Mouse (Mus musculus) midbrain, embryonic 12.5 days (tissue): Measurements from ENCODE around the gene 2900011O08Rik. TPM values are rescaled to one million over a fixed set of nuclear protein-coding genes. Genes with fewer than 3 reads are reported as not detected.
"Not testable (repeated sequence)": the region's sequence is repeated elsewhere in the genome, so short reads cannot be mapped to it uniquely, and the experiment has no call there.

ENCODE experiments used
- ATAC-seq: fragments of 200-750 bp; cut with Nextera tagmentation; 2 replicates; pipeline ENCODE4 v1.8.0; 2017; ENCODE audit warnings: low read depth, moderate TSS enrichment, moderate library complexity; ENCODE audit not compliant: low FRiP score
- H3K27ac ChIP-seq: fragments of 300-500 bp; sonication (generic); replicated peaks from 2 replicates; pipeline ENCODE4 v1.5.1; 2016; ENCODE audit warnings: mild to moderate bottlenecking
- H3K27me3 ChIP-seq: fragments of 300-500 bp; sonication (generic); 2 replicates; pipeline ENCODE4 v1.6.1; 2016; ENCODE audit warnings: mild to moderate bottlenecking
- H3K36me3 ChIP-seq: fragments of 300-500 bp; sonication (generic); 2 replicates; pipeline ENCODE4 v1.6.1; 2016
- H3K4me1 ChIP-seq: fragments of 300-500 bp; sonication (generic); 2 replicates; pipeline ENCODE4 v1.6.1; 2016
- H3K4me2 ChIP-seq: fragments of 300-500 bp; sonication (generic); replicated peaks from 2 replicates; pipeline ENCODE4 v1.6.1; 2016; ENCODE audit warnings: mild to moderate bottlenecking, moderate library complexity
- H3K4me3 ChIP-seq: fragments of 300-500 bp; sonication (generic); 2 replicates; pipeline ENCODE4 v1.5.1; 2016; ENCODE audit warnings: mild to moderate bottlenecking
- H3K9ac ChIP-seq: fragments of 300-500 bp; sonication (generic); replicated peaks from 2 replicates; pipeline ENCODE4 v1.6.1; 2016; ENCODE audit warnings: mild to moderate bottlenecking, moderate library complexity
- H3K9me3 ChIP-seq: fragments of 300-500 bp; sonication (generic); 2 replicates; pipeline ENCODE4 v1.6.1; 2016; ENCODE audit warnings: mild to moderate bottlenecking
- WGBS: fragments of 180-500 bp; shearing (Covaris S2); methylation state at CpG from one replicate; pipeline ENCODE4 v1.1.7; 2016; 5-methylcytosine and 5-hydroxymethylcytosine counted together
- polyA plus RNA-seq: library from polyadenylated mRNA; unstranded; fragments of >200 nt; fragmentation: Nextera tagmentation; extraction: Ambion mirVana; gene quantifications from 2 replicates; pipeline ENCODE4 v1.2.1, GENCODE M21; 2016

The 2900011O08Rik gene
- polyA plus RNA-seq, 1 experiment from 2014 or later: 40.8 TPM

- not testable (repeated sequence) for ATAC-seq, H3K9ac ChIP-seq, H3K4me1 ChIP-seq, H3K27me3 ChIP-seq, H3K27ac ChIP-seq, H3K4me3 ChIP-seq, H3K9me3 ChIP-seq, H3K4me2 ChIP-seq, H3K36me3 ChIP-seq
- 80% methylated on average over 4 of the region's 4 CpGs for WGBS
Measured at GRCm38 (mm10) chr16:13976358-13976896, 10.0 kb upstream of the 2900011O08Rik start.

GRCm38 (mm10) chr16:13977026-13977425 lies 9.4 kb upstream of the 2900011O08Rik start:
- not testable (repeated sequence) for H3K9ac ChIP-seq, ATAC-seq, H3K36me3 ChIP-seq, H3K4me1 ChIP-seq, H3K27me3 ChIP-seq, H3K4me3 ChIP-seq, H3K27ac ChIP-seq, H3K9me3 ChIP-seq, H3K4me2 ChIP-seq
- WGBS: 61% methylated on average over 1 of the region's 1 CpGs

DNA sequence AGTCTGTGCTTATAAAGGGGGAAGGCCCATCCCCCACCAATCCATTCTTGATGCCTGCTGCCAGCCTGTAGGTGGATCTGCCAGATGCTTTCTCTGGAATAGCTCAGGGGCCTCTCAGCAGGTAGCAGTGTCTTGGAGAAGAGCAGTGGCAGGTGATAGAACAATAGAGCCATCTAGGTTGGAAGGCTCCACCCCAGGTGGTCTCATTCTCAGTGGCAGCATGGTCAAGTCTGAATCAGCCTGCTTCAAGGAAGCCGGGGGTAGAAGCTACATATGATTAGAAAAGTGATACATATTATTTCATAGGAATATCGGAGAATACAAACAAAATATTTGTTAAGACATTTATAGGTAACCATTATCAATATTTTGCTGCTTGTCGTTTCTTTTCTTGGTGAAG lies 4.7 kb upstream of the 2900011O08Rik start:
- not testable (repeated sequence) for H3K4me3 ChIP-seq, H3K36me3 ChIP-seq, H3K27me3 ChIP-seq, H3K9ac ChIP-seq, H3K4me2 ChIP-seq, H3K4me1 ChIP-seq, H3K9me3 ChIP-seq, ATAC-seq, H3K27ac ChIP-seq
- WGBS: 66% methylated on average over 3 of the region's 3 CpGs

GRCm38 (mm10) chr16:13983161-13983560 lies 3.2 kb upstream of the 2900011O08Rik start:
- Histone ChIP-seq H3K4me2 (no peak overlapping the region), H3K36me3 (no peaks in the 10 kb centered on the region), H3K4me3 (no peak overlapping the region), H3K9ac (no peak overlapping the region), H3K4me1 (peaks cover 7% of the 10 kb centered on the region), H3K27me3 (no peaks in the 10 kb centered on the region), H3K9me3 (no peaks in the 10 kb centered on the region), H3K27ac (no peak overlapping the region)
- 86% methylated on average over 5 of the region's 5 CpGs for WGBS
- no peak for ATAC-seq

GRCm38 (mm10) chr16:13986197-13986573 lies 219 bp upstream of the 2900011O08Rik start:
- WGBS: 51% methylated on average over 3 of the region's 3 CpGs
- Histone ChIP-seq H3K4me2 (peak overlapping the region; percentile 65), H3K27ac (peak overlapping the region; percentile 84), H3K4me1 (peaks cover 7% of the 10 kb centered on the region), H3K36me3 (no peaks in the 10 kb centered on the region), H3K27me3 (no peaks in the 10 kb centered on the region), H3K9ac (peak overlapping the region; percentile 82), H3K9me3 (no peaks in the 10 kb centered on the region), H3K4me3 (peak overlapping the region; percentile 62)
- peak; percentile 48; the same call in 1 of the 2 replicates for ATAC-seq

- ATAC-seq: no peak
- Histone ChIP-seq H3K4me2 (no peak overlapping the region), H3K27ac (no peak overlapping the region), H3K9ac (no peak overlapping the region), H3K9me3 (no peaks in the 10 kb centered on the region), H3K27me3 (no peaks in the 10 kb centered on the region), H3K4me1 (peaks cover 1% of the 10 kb centered on the region), H3K36me3 (no peaks in the 10 kb centered on the region), H3K4me3 (no peak overlapping the region)
- WGBS: 83% methylated on average over 11 of the region's 11 CpGs
Measured at GRCm38 (mm10) chr16:13992518-13993248, 6.3 kb downstream of the 2900011O08Rik start.

GRCm38 (mm10) chr16:13994076-13994475 lies 7.7 kb downstream of the 2900011O08Rik start:
- Histone ChIP-seq H3K36me3 (no peaks in the 10 kb centered on the region), H3K27ac (no peak overlapping the region), H3K4me3 (no peak overlapping the region), H3K9me3 (no peaks in the 10 kb centered on the region), H3K27me3 (no peaks in the 10 kb centered on the region), H3K4me2 (no peak overlapping the region), H3K9ac (no peak overlapping the region), H3K4me1 (no peaks in the 10 kb centered on the region)
- ATAC-seq: no peak
- WGBS: 77% methylated on average over 1 of the region's 1 CpGs

DNA sequence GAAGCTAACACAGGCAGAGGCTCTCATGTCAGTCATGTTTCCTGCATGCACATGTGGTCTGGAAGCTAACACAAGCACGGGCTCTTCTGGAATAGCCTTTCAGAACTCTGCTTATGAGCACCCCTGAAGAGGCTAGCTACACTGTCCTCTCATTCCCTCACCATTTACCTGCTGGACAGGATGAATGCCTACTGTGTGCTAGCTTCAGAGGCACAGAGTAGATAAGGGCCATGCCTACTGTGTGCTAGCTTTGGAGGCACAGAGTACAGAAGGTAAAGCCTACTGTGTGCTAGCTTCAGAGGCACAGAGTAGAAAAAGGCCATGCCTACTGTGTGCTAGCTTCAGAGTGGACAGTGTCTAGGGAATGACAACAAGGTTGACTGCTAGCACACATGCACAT lies 8.1 kb downstream of the 2900011O08Rik start:
- Histone ChIP-seq H3K9me3 (no peaks in the 10 kb centered on the region), H3K27ac (no peak overlapping the region), H3K4me2 (no peak overlapping the region), H3K4me3 (no peak overlapping the region), H3K36me3 (no peaks in the 10 kb centered on the region), H3K9ac (no peak overlapping the region), H3K4me1 (no peaks in the 10 kb centered on the region), H3K27me3 (no peaks in the 10 kb centered on the region)
- WGBS: 86% methylated on average over 1 of the region's 1 CpGs
- ATAC-seq: no peak

GRCm38 (mm10) chr16:14003386-14004130 lies 17.2 kb downstream of the 2900011O08Rik start:
- H3K9me3 ChIP-seq: no peaks in the 10 kb centered on the region
- H3K4me3 ChIP-seq: no peak overlapping the region
- H3K36me3 ChIP-seq: no peaks in the 10 kb centered on the region
- ATAC-seq: no peak
- no peak overlapping the region for H3K9ac ChIP-seq
- WGBS: 68% methylated on average over 8 of the region's 8 CpGs
- no peaks in the 10 kb centered on the region for H3K27me3 ChIP-seq
- no peaks in the 10 kb centered on the region for H3K4me1 ChIP-seq
- no peak overlapping the region for H3K4me2 ChIP-seq
- no peak overlapping the region for H3K27ac ChIP-seq

DNA sequence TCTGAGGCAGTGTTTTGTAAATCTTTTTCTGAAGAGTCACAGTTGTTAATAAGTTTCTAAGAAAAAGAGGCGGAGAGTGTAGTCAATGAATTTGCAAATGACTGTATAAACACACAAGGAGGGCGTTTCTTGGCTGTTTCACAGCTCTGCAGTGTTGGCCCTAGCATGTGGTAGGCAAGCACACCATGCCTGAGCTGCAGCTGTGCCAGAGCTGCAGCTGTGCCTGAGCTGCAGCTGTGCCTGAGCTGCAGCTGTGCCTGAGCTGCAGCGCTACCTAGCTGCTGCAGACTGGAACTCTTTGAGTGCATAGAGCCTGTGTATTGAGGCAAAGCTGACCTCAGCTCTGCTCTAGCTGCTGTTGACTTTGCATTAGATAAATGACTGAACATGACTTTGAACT lies 17.8 kb downstream of the 2900011O08Rik start:
- Histone ChIP-seq H3K4me3 (no peak overlapping the region), H3K27ac (no peak overlapping the region), H3K4me1 (no peaks in the 10 kb centered on the region), H3K9me3 (no peaks in the 10 kb centered on the region), H3K36me3 (peaks cover 4% of the 10 kb centered on the region; the same call in 1 of the 2 replicates), H3K9ac (no peak overlapping the region), H3K4me2 (no peak overlapping the region), H3K27me3 (no peaks in the 10 kb centered on the region)
- WGBS: 28% methylated on average over 3 of the region's 3 CpGs
- peak; percentile 54 for ATAC-seq

DNA sequence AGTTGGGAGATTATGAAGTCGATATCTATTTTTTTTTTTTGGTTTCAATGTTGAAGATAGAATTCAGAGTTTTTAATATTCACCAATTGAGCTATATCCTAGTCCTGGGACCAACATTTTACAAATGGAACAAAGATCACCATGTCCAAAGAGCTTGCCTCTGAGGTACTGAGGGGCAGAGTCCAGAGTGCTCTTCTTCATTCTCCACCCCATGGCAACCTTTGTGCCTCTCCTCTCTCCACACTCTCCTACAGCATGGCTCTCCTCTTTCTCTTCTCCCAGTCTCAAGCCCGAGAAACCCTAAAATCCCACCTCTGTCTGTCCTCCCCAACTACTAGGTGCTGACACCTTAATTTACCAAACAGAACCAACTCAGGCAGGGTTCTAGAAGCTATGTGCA lies 18.3 kb downstream of the 2900011O08Rik start:
- no peaks in the 10 kb centered on the region for H3K27me3 ChIP-seq
- H3K36me3 ChIP-seq: peaks cover 4% of the 10 kb centered on the region; the same call in 1 of the 2 replicates
- ATAC-seq: no peak
- WGBS: 84% methylated on average over 2 of the region's 2 CpGs
- H3K9me3 ChIP-seq: no peaks in the 10 kb centered on the region
- H3K4me3 ChIP-seq: no peak overlapping the region
- no peak overlapping the region for H3K4me2 ChIP-seq
- H3K27ac ChIP-seq: no peak overlapping the region
- no peaks in the 10 kb centered on the region for H3K4me1 ChIP-seq
- H3K9ac ChIP-seq: no peak overlapping the region

DNA sequence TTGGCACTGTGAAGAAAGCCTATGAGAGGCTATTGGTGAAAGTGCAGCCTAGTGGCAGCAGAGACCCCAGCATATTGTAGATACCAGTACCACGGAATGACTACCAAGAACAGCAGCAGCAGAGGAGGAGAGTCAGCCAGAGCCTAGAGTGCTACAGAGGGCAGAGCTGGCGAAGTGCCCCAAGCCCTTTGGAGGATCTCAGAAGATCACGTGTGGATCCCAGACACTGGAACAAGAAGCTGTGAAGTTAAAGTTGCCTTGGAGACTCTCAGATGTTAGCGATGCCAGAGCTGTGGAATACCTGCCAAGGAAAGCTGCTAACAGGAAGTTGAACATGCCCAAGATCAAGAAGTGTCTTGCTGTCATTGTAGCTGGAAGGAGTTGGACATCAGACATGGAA lies 18.9 kb downstream of the 2900011O08Rik start:
- H3K4me1 ChIP-seq: no peaks in the 10 kb centered on the region
- no peaks in the 10 kb centered on the region for H3K9me3 ChIP-seq
- H3K36me3 ChIP-seq: peaks cover 4% of the 10 kb centered on the region; the same call in 1 of the 2 replicates
- H3K27me3 ChIP-seq: no peaks in the 10 kb centered on the region
- WGBS: 85% methylated on average over 4 of the region's 4 CpGs
- H3K9ac ChIP-seq: no peak overlapping the region
- no peak overlapping the region for H3K4me2 ChIP-seq
- no peak overlapping the region for H3K4me3 ChIP-seq
- H3K27ac ChIP-seq: no peak overlapping the region
- ATAC-seq: no peak
